Mouse (Mus musculus) induced T-regulatory cell, adult 2 months (primary cell): ENCODE data around the gene Uvrag.

ENCODE experiments used
- DNase-seq: peaks from one replicate; pipeline ENCODE4 v3.0.0-alpha.2; 2012; ENCODE audit warnings: low read depth

Gene Uvrag

DNA sequence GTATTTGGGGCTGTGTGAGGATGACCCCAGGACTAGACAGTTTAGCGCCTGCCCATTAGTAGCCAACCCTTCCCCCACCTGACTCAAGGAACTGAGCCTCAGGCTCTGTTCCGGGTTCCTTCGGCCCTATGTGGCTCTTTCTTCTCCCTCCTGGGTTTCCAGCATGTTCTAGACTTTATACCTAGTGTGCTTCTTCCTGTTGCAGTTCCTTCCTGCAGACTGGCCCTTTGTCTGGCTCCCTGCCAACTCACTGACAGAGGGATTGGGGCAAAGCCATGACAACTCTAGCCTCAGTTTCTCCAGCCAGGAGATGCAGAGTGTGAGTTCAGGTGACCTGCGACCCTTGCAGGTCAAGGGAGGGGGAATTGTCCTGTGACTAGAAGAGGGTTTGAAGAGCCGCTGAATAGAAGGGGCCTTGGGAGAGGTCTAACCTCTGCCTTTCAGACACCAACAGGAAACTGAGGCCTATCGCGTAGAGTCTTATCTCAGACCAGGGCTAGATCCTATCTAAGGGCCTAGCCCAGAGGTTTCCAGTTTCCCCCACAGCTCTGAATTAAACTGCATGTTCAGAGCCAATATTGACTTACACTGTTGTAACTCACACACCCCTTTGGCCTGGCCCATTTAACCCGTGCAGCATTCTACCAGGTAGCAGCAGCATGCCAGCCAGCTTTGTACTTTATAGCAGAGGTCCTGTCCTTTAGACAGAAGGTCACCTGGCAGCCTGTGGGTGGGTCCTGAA lies 291.9 kb downstream of the Uvrag start:
- peak; percentile 22 for DNase-seq

DNA sequence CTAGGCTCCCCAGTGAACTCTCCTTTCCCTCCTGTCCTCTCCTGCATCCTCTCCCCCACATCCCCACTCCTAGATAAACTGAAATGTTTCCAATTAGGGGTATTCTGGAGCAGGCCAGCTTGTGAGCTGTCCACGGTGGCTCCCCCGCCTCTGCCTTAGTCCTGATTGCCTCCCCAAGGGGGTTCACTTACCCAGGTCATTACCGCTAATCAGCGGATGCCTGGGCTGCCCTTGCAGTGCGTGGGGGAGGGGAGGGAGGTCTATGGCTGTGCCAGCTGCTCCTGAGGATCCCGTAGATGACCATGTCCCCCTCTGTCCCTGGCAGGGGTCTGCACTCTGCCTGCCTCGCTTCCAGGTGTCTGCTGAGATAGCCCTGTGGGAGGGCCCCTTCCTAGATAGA lies 297.3 kb downstream of the Uvrag start:
- DNase-seq, result no peak

DNA sequence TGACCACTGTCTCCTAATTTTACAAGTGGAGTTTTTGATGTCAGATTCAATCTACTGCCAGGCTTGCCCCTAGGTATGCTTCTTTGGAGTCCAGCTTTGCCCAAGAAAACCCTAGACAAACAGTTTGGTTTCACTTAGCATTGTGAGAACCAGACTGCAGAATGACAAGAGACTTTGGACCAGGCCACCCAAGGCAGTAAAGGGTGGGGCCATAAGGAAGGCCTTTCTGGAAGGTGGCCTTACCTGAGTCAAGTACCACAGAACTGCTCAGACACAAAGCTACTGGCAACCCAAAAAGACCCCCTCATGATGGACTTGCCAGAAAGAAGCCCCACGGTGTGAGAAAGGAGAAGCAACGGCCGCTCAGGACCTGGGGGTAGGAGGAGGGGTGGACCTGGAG lies 297.9 kb downstream of the Uvrag start:
- DNase-seq, result no peak

DNA sequence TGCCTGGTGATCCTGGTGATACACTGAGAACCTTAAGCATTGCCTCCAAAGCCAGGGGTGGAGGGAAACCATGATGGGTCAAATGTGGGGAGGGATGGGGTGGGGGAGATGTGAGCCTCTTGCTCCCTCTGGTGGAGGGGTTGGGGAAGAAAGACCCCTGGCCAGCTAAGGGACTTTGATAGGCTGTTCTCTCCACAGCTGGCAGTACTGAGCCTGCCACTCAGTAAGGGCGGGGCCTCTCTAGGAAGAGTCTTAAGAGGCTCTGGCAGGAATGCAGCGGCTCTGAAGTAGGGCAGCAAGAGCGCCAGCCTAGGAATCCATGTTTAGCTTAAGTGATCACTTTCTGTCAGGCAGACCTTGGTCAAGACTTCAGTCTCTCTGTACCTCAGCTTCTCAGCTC lies 299.1 kb downstream of the Uvrag start:
- no peak for DNase-seq

DNA sequence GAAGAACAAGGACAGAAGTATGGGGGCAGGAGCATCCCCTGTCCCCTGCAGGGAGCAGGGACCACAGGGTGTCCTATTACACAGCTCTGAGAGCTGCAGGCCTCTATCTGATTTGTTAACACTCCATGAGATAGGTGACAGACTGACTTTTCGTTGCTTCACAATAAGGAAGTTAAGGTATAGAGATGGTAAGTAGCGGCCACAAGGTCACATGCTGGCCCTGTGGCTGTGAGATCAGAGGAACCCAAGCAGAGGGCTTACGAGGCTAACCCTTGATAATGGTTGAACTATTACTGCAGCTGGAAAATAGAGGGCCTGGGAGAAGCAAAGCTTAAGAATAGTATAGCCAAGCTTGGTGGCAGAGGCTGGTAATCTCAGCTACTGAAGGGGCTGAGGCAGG lies 300.2 kb downstream of the Uvrag start:
- DNase-seq, result no peak

DNA sequence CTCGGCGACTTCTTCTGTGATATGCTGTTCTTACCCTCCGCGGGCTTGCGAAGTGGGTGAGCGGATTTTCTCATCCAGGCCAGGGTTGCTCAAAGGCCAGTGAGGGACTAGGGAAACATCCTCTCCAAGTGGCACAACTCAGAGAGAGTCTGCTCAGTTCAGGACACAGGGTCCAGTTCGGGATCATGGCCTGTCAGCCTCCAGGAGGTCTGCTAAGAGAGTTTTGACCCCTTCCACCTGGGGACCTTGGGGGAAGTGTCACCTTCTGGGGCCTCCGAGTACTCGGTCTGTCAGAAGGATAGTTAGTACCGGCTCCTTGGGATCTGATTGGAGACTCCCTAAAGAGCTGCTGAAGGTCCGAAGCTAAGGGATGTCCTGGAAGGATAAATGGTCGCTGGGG lies 301.6 kb downstream of the Uvrag start:
- DNase-seq, result no peak

DNA sequence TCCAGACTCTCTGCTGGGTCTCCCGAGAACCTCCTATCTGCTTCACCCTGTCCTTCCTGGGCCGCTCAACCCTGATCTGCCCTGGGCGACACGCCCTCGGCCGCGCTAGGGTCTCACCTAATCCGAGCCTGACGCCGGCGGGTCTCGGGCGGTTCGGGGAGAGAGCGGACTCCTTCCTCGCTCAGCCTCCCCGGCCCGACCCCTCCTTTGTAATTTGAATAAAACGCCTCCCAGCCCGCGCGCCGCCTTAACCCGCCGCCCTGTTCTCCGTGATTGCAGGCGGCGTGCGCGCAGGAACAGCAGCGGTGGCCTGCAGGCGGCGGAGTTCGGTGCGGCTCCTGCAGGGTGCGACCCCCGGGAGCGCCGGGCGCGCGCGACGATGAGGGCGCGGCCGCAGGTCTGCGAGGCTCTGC lies 302.2 kb downstream of the Uvrag start:
- DNase-seq, result peak; percentile 51

GRCm38 (mm10) chr7:98837901-98838300 lies 303.0 kb downstream of the Uvrag start:
- DNase-seq, result peak; percentile 72

DNA sequence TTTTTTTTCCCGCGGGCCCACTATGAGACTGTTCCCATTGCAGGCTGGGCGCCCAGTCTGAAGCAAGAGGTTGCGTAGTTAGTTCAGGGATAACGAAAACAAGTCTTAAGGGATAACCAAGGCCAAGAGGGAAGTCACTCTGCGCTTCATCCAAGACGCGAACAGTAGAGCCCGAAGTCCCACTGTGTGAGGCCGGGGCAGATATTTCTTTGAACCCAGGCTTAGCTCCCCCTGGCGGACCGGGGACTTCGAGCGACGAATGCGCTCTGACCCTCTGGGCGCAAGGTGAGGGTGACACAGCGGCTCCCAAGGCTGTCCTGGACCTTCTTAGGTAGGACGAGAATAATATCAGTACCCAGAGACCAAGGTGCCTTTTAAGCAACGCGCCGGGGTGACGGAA lies 304.3 kb downstream of the Uvrag start:
- DNase-seq, result peak; percentile 82

GRCm38 (mm10) chr7:98835519-98836441 lies 305.2 kb downstream of the Uvrag start:
- peak; percentile 35 for DNase-seq
